Mouse (Mus musculus): ENCODE results near the gene Zfp710. TPM values are rescaled to one million over a fixed set of nuclear protein-coding genes. Genes with fewer than 3 reads are reported as not detected.

Zfp710 gene
- polyA plus RNA-seq, 1 experiment: 3.8 TPM

DNA sequence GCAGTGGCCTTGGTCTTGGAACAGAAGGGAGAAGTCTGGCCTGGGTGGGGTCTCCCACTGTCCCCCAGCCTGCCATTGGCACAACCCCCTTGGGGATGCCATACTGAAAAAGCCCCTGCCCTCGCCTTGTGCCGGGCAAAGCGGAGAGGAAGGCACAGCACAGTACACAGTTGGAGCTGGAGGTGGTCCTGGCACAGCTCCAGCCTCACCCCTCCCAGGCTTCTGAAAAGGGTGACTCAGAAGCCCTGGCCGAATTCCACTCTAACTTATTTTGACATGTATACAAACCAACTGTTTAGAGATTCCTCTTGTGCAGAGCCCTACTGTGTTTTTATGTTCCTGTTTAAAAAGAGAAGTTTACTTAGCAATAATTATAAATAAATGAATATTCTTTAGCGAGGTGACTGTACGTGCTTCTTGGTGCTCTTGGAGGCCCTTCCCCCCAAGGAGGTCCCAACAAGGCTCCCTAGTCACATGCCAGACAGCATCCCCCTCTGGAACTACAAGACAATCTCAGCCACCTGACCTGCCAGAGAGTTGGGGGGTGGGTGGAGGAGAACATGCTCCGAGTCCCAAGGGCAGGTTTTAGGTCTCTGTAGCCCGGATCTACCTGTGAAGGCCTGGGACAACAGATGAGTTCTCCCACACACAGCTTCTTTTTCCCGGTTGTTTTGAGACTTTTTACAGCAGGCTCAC lies 67.9 kb downstream of the Zfp710 start:
- Histone ChIP-seq H3K27ac (ENCODE audit: control insufficient read depth, insufficient read depth, low read depth, low read length) (no peak overlapping the region), H3K36me3 (ENCODE audit: control insufficient read depth, insufficient read depth, low read length) (no peaks in the 10 kb centered on the region), H3K4me3 (ENCODE audit: control insufficient read depth, low read depth, low read length) (no peak overlapping the region), H3K27me3 (ENCODE audit: control insufficient read depth, insufficient read depth, low read length) (no peaks in the 10 kb centered on the region), H3K4me1 (ENCODE audit: control insufficient read depth, insufficient read depth, low read length) (no peaks in the 10 kb centered on the region)
- TF ChIP-seq POLR2A (IDR thresholded peaks at IDR 0.05; ENCODE audit: control insufficient read depth, low read depth, low read length) (no peak), CTCF (IDR thresholded peaks at IDR 0.05; ENCODE audit: control insufficient read depth, insufficient read depth, insufficient replicate concordance, low read depth, low read length) (no peak)

DNA sequence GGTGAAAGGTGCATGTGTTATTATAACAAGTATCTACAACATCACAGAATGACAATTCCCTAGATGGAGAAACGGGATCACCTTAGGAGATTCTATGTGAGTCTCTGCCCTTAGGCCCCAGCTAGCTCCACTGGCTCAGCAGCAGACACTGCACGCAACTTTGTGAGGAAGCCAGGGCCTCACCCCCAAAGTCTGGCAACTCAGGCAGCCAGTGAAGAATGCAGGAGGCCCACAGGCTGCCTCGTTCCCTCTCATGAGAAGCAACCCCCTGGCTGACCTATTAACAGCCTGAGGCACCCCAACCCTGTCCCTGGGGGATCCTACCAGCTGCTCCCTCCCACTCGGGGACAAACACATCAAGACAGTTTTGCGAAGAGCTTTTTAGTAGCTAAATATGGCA lies 69.9 kb downstream of the Zfp710 start:
- Histone ChIP-seq H3K27ac (ENCODE audit: control insufficient read depth, insufficient read depth, low read depth, low read length) (no peak overlapping the region), H3K27me3 (ENCODE audit: control insufficient read depth, insufficient read depth, low read length) (no peaks in the 10 kb centered on the region), H3K4me3 (ENCODE audit: control insufficient read depth, low read depth, low read length) (no peak overlapping the region), H3K36me3 (ENCODE audit: control insufficient read depth, insufficient read depth, low read length) (no peaks in the 10 kb centered on the region), H3K4me1 (ENCODE audit: control insufficient read depth, insufficient read depth, low read length) (peaks cover 9% of the 10 kb centered on the region)
- TF ChIP-seq CTCF (IDR thresholded peaks at IDR 0.05; ENCODE audit: control insufficient read depth, insufficient read depth, insufficient replicate concordance, low read depth, low read length) (no peak), POLR2A (IDR thresholded peaks at IDR 0.05; ENCODE audit: control insufficient read depth, low read depth, low read length) (no peak)

- no peak for TF ChIP-seq CTCF (IDR thresholded peaks at IDR 0.05; ENCODE audit: control insufficient read depth, insufficient read depth, insufficient replicate concordance, low read depth, low read length)
- no peak for TF ChIP-seq POLR2A (IDR thresholded peaks at IDR 0.05; ENCODE audit: control insufficient read depth, low read depth, low read length)
- Histone ChIP-seq H3K4me3 (ENCODE audit: control insufficient read depth, low read depth, low read length) (no peak overlapping the region), H3K27ac (ENCODE audit: control insufficient read depth, insufficient read depth, low read depth, low read length) (no peak overlapping the region), H3K36me3 (ENCODE audit: control insufficient read depth, insufficient read depth, low read length) (no peaks in the 10 kb centered on the region), H3K4me1 (ENCODE audit: control insufficient read depth, insufficient read depth, low read length) (peaks cover 9% of the 10 kb centered on the region), H3K27me3 (ENCODE audit: control insufficient read depth, insufficient read depth, low read length) (no peaks in the 10 kb centered on the region)
Measured at GRCm38 (mm10) chr7:80095598-80096309, 71.1 kb downstream of the Zfp710 start.

DNA sequence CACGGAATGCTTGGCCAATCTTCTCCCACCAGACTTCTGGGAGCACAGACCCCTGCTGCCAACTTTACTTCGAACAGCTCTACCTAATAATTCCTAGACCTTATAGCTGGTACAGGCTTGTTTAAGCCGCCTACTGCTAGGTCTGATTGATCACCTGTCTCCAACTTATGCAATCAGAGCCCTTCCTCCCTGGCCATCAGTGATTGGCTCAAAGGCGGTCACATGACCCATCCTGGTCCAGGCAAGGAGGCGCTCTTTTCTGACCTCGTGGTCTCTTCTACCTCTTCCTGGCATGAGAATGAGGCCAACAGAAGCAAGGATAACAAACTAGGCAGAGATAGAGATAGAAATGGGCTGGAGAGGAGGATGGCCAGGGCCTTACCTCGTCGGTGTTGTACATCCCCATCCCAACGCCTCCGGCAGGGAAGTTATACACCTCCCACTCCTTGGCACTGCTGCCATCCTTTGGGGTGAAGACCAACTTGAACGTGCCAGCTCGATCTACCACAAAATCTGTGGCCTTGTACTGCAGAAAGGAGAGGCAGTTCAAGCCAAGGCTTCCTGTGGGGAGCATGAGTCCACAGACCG lies 73.9 kb downstream of the Zfp710 start:
- H3K27ac ChIP-seq (ENCODE audit: control insufficient read depth, insufficient read depth, low read depth, low read length): no peak overlapping the region
- TF ChIP-seq POLR2A (IDR thresholded peaks at IDR 0.05; ENCODE audit: control insufficient read depth, low read depth, low read length): no peak
- TF ChIP-seq CTCF (IDR thresholded peaks at IDR 0.05; ENCODE audit: control insufficient read depth, insufficient read depth, insufficient replicate concordance, low read depth, low read length): no peak
- H3K4me3 ChIP-seq (ENCODE audit: control insufficient read depth, low read depth, low read length): peak overlapping the region; percentile 1; the same call in 1 of the 2 replicates
- H3K4me1 ChIP-seq (ENCODE audit: control insufficient read depth, insufficient read depth, low read length): peaks cover 9% of the 10 kb centered on the region
- H3K36me3 ChIP-seq (ENCODE audit: control insufficient read depth, insufficient read depth, low read length): no peaks in the 10 kb centered on the region
- H3K27me3 ChIP-seq (ENCODE audit: control insufficient read depth, insufficient read depth, low read length): no peaks in the 10 kb centered on the region

DNA sequence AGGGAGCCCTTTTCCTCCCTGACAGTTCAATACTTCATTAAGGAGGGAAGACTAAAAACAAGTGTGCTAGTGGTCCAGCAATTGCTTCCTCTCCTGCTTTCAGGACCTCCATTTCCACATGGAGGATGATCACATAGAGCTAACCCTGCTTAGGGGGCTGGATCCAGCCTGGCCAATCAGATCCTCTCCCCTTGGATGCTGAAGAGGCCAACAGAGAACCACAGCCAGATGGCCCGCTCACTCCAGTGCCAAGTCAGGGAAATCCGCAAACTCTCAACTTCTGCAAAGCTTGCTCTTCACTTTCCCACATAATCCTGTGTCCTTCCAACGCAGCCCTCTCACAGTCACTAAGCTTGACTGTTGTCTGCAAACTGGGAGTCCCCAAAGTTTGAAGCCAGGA lies 78.7 kb downstream of the Zfp710 start:
- Histone ChIP-seq H3K27ac (ENCODE audit: control insufficient read depth, insufficient read depth, low read depth, low read length) (no peak overlapping the region), H3K36me3 (ENCODE audit: control insufficient read depth, insufficient read depth, low read length) (no peaks in the 10 kb centered on the region), H3K4me1 (ENCODE audit: control insufficient read depth, insufficient read depth, low read length) (peaks cover 6% of the 10 kb centered on the region), H3K27me3 (ENCODE audit: control insufficient read depth, insufficient read depth, low read length) (no peaks in the 10 kb centered on the region), H3K4me3 (ENCODE audit: control insufficient read depth, low read depth, low read length) (no peak overlapping the region)
- TF ChIP-seq CTCF (IDR thresholded peaks at IDR 0.05; ENCODE audit: control insufficient read depth, insufficient read depth, insufficient replicate concordance, low read depth, low read length) (no peak), POLR2A (IDR thresholded peaks at IDR 0.05; ENCODE audit: control insufficient read depth, low read depth, low read length) (no peak)

DNA sequence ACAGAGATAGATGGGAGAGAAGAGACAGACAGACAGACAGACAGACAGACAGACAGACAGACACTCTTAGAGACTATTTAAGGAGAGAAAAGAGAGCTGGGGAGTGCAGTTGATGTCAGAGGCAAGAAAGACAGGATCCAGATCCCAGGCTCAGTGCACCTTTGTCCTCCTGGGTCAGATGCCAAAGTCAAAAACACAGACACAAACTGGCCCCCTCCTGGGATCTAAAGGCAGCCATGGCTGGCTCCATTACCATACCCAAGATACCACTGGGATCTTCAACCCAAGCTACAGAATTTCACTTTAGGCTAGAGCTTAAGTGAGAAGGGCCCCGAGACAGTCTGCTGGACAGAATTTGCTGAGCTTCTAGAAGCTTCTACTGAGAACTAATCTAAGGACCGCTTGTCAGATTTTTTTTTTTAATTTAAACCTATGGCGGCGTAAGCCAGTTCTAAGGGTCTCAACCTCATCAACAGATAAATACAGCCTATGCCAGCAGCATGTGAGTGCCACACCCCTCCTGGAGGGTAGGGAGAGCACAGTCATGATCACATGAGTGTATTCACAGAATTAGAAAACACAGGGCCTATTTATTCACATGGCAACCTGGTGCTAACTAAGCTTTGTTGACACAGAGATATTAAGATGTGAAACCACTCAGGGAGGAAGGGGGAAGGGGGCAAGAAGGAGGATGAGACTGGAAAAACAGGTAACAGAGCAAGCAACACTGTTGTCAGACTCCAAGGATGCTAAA lies 81.2 kb downstream of the Zfp710 start:
- Histone ChIP-seq H3K4me3 (ENCODE audit: control insufficient read depth, low read depth, low read length) (no peak overlapping the region), H3K27ac (ENCODE audit: control insufficient read depth, insufficient read depth, low read depth, low read length) (no peak overlapping the region), H3K27me3 (ENCODE audit: control insufficient read depth, insufficient read depth, low read length) (no peaks in the 10 kb centered on the region), H3K4me1 (ENCODE audit: control insufficient read depth, insufficient read depth, low read length) (no peaks in the 10 kb centered on the region), H3K36me3 (ENCODE audit: control insufficient read depth, insufficient read depth, low read length) (no peaks in the 10 kb centered on the region)
- no peak for TF ChIP-seq CTCF (IDR thresholded peaks at IDR 0.05; ENCODE audit: control insufficient read depth, insufficient read depth, insufficient replicate concordance, low read depth, low read length)
- no peak for TF ChIP-seq POLR2A (IDR thresholded peaks at IDR 0.05; ENCODE audit: control insufficient read depth, low read depth, low read length)

DNA sequence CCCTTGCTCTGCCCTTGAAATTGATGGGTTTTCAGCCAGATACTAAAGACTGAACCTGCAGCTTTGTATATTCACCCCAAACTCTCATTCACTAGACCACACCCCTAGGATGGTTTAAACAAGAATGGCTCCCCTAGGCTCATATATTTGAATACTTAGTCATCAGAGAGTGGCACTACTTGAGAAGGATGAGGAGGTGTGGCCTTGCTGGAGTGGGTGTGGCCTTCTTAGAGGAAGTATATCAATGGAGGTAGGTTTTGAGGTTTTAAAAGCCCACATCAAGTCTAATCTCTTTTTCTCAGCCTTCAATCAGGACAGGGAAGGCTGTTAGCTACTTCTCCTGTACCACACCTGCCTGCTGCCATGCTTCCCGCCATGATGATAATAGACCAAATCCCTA lies 81.8 kb downstream of the Zfp710 start:
- Histone ChIP-seq H3K36me3 (ENCODE audit: control insufficient read depth, insufficient read depth, low read length) (no peaks in the 10 kb centered on the region), H3K4me1 (ENCODE audit: control insufficient read depth, insufficient read depth, low read length) (no peaks in the 10 kb centered on the region), H3K27ac (ENCODE audit: control insufficient read depth, insufficient read depth, low read depth, low read length) (no peak overlapping the region), H3K27me3 (ENCODE audit: control insufficient read depth, insufficient read depth, low read length) (no peaks in the 10 kb centered on the region), H3K4me3 (ENCODE audit: control insufficient read depth, low read depth, low read length) (no peak overlapping the region)
- no peak for TF ChIP-seq POLR2A (IDR thresholded peaks at IDR 0.05; ENCODE audit: control insufficient read depth, low read depth, low read length)
- no peak for TF ChIP-seq CTCF (IDR thresholded peaks at IDR 0.05; ENCODE audit: control insufficient read depth, insufficient read depth, insufficient replicate concordance, low read depth, low read length)
